Mouse (Mus musculus) C2C12 (cell line): ENCODE results near the gene Mllt3. TPM values are rescaled to one million over a fixed set of nuclear protein-coding genes. Genes with fewer than 3 reads are reported as not detected.

ENCODE experiments used
- H3K27me3 ChIP-seq: one replicate; pipeline ENCODE4 v1.6.1; 2011; ENCODE audit not compliant: control insufficient read depth, insufficient read depth, insufficient read length
- H3K36me3 ChIP-seq: one replicate; pipeline ENCODE4 v1.6.1; 2011; ENCODE audit not compliant: control insufficient read depth, insufficient read depth
- H3K4me3 ChIP-seq: one replicate; pipeline ENCODE4 v1.5.1; 2011; ENCODE audit warnings: mild to moderate bottlenecking, control low read depth; ENCODE audit not compliant: poor library complexity, insufficient read depth, severe bottlenecking
- H3K79me2 ChIP-seq: one replicate; pipeline ENCODE4 v1.6.1; 2011; ENCODE audit not compliant: control insufficient read depth, insufficient read depth
- H3K79me3 ChIP-seq: one replicate; pipeline ENCODE4 v1.6.1; 2011; ENCODE audit warnings: low read depth, control low read depth
- H3ac ChIP-seq: one replicate; pipeline ENCODE3; 2011; ENCODE audit warnings: low read depth; ENCODE audit not compliant: control insufficient read depth, insufficient read length
- CEBPB ChIP-seq: IDR thresholded peaks from one replicate; pipeline ENCODE4 v1.6.1; 2011; ENCODE audit warnings: low read depth, mild to moderate bottlenecking, control low read depth, moderate library complexity
- CTCF ChIP-seq: IDR thresholded peaks from one replicate; pipeline ENCODE4 v1.5.1; 2011; ENCODE audit not compliant: control insufficient read depth, insufficient read depth, insufficient read length
- FOSL1 ChIP-seq: IDR thresholded peaks from one replicate; pipeline ENCODE4 v1.8.0; 2011; ENCODE audit warnings: mild to moderate bottlenecking, low read length; ENCODE audit not compliant: poor library complexity, insufficient read depth, severe bottlenecking
- MAX ChIP-seq: IDR thresholded peaks from one replicate; pipeline ENCODE4 v1.6.1; 2011; ENCODE audit warnings: mild to moderate bottlenecking, control low read depth
- MYOD1 ChIP-seq: IDR thresholded peaks from one replicate; pipeline ENCODE4 v1.6.1; 2011; ENCODE audit warnings: low read depth; ENCODE audit not compliant: control insufficient read depth, insufficient read length
- MYOG ChIP-seq: IDR thresholded peaks from one replicate; pipeline ENCODE4 v1.6.1; 2011; ENCODE audit not compliant: control insufficient read depth, insufficient read length; ENCODE audit errors: extremely low read depth
- USF1 ChIP-seq: IDR thresholded peaks from one replicate; pipeline ENCODE4 v1.6.1; 2011; ENCODE audit warnings: low read depth, mild to moderate bottlenecking, control low read depth, moderate library complexity
- polyA plus RNA-seq: library from polyadenylated mRNA; unstranded; fragments of >200 nt; fragmentation: generic; extraction: Trizol; gene quantifications from one replicate; pipeline ENCODE4 v1.2.1, GENCODE M21; 2012; ENCODE audit warnings: missing spikeins

Mllt3 gene
- polyA plus RNA-seq, 1 experiment: 8.1 TPM

DNA sequence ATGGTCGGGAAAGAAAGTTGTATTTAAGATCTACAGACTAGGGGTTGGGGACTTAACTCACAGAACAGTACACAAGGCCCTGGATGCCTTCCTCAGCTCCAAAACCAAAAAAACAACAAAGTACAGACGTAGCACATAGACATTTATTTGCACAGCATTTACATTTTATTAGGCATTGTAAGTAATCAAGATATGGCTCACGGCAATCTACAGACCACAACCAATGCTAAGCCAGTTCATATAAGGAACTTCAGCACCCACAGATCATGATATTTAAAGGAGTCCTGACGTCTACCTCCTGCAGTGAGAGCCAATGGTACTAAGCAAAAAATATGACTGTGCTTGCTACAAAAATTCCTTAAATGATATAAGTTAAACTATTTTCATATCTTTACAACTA lies 13.5 kb downstream of the Mllt3 start:
- H3K79me2 ChIP-seq: peaks cover 8% of the 10 kb centered on the region
- no peak overlapping the region for H3ac ChIP-seq
- TF ChIP-seq FOSL1 (no peak), USF1 (no peak), MYOG (no peak), MAX (no peak), MYOD1 (no peak), CTCF (no peak), CEBPB (no peak)
- peaks cover 2% of the 10 kb centered on the region for H3K79me3 ChIP-seq
- H3K36me3 ChIP-seq: peaks cover 5% of the 10 kb centered on the region
- no peak overlapping the region for H3K4me3 ChIP-seq
- H3K27me3 ChIP-seq: no peaks in the 10 kb centered on the region

DNA sequence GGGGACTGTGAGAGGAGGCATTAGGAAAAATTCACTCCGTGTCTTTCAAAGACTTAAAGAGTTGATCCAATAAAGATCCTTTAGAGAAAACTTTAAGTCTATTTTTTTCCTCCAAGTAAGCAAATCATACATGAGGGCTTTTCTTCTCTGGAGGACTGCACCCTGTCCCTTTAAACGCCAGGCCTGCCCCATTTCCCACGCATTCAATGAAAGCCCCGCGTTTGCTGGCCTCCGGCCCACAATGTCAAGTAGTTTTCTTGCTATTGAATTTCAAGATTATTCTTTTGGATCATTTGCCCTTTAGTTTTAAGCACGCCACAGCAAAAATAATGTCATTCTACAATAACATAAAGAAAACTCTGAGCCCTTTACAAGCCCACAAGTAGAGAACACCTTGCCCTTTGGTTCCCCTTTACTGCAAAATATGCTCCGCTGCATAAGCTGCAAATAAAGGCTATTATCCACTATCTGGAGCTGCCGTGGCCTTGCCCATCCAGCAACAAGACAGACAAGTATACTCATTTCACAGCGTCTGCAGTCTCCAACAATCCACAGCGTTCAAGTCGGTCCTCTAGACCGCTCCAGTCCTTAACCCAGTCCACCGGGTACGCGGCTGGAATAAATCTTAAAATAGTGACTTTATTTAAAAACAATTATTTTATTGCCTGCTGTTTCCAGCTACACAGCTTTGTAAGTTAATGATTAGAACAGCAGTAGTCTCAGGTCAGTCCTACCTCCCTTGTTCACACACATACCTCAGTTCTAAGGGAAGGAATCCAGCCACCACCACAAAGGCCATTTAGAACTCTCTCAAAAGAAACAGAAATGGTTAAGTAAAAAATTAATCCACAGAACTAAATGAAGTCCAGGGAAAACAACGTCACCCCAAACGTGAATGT lies 15.5 kb downstream of the Mllt3 start:
- H3K27me3 ChIP-seq: no peaks in the 10 kb centered on the region
- no peak overlapping the region for H3ac ChIP-seq
- H3K79me3 ChIP-seq: peaks cover 2% of the 10 kb centered on the region
- peaks cover 19% of the 10 kb centered on the region for H3K79me2 ChIP-seq
- TF ChIP-seq CTCF (no peak), MYOG (no peak), FOSL1 (no peak), USF1 (no peak)
- H3K36me3 ChIP-seq: peaks cover 5% of the 10 kb centered on the region
- no peak overlapping the region for H3K4me3 ChIP-seq

DNA sequence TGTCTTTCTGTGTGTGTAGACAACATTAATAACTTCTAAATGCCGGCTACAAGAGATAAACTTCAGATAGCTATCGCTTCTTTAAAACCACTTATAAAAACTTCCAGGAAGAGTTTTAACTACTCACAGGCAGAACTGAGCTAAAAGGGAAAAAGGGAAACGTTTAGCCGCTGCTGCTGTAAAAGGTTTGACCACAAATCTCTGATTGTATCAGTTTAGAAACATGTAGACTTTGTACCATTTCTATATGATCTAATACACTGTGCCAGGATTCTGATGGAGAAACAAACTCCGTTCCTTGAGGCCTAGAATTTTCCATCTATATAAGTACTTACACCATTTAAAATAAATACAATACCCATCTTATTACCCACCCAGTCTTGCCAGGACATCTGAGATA lies 17.4 kb downstream of the Mllt3 start:
- TF ChIP-seq MYOD1 (no peak), MYOG (no peak), USF1 (no peak), CEBPB (no peak), MAX (no peak), FOSL1 (no peak), CTCF (no peak)
- Histone ChIP-seq H3K27me3 (no peaks in the 10 kb centered on the region), H3K79me2 (peaks cover 20% of the 10 kb centered on the region), H3K4me3 (no peak overlapping the region), H3K36me3 (peaks cover 8% of the 10 kb centered on the region), H3K79me3 (peaks cover 2% of the 10 kb centered on the region), H3ac (no peak overlapping the region)

DNA sequence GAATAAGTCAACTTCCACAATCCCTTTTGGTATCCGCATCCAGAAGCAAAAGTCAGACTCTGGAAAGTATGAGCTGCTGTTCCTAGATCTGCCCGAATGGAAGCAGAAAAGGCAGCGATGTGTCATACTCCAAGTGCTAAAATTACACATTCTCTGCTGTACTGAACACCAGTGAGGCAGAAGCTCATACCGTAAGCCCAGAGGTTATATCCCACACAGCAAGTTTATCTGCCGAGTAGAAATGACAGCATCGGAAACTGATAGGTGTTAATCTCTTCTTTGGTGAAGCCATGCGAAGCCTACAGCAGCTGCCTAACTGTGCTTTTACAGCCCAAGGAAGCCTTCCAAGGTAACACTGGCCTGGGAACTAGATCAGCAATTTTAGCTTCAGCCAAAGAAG lies 17.9 kb downstream of the Mllt3 start:
- H3K79me2 ChIP-seq: peaks cover 20% of the 10 kb centered on the region
- H3K79me3 ChIP-seq: peaks cover 2% of the 10 kb centered on the region
- H3K27me3 ChIP-seq: no peaks in the 10 kb centered on the region
- TF ChIP-seq CTCF (no peak), USF1 (no peak), FOSL1 (no peak), MAX (no peak), MYOD1 (no peak), MYOG (no peak), CEBPB (no peak)
- H3K4me3 ChIP-seq: no peak overlapping the region
- H3K36me3 ChIP-seq: peaks cover 4% of the 10 kb centered on the region
- H3ac ChIP-seq: no peak overlapping the region

DNA sequence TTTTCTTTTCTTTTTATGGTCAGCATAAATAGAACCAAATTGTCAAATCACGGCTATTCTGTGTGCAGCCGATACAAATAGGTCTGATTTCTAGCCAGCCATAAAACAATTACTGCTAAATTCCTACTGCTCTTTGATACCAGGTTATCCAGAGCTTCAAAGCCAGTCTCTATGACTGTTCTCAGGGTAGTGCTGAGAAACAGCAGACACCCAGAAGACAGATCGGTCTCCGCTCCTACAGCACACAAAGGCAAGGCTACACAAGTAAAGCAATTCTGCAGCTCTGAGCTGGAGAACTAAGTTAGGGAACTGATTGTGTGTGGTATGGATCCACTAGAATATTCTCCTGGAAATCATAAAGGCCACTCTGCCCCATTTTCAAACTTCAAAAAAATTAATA lies 20.4 kb downstream of the Mllt3 start:
- peaks cover 20% of the 10 kb centered on the region for H3K79me2 ChIP-seq
- peaks cover 2% of the 10 kb centered on the region for H3K79me3 ChIP-seq
- peaks cover 3% of the 10 kb centered on the region for H3K36me3 ChIP-seq
- H3K27me3 ChIP-seq: no peaks in the 10 kb centered on the region
- no peak overlapping the region for H3ac ChIP-seq
- H3K4me3 ChIP-seq: no peak overlapping the region
- no peak for TF ChIP-seq USF1
- TF ChIP-seq MYOD1: no peak
- no peak for TF ChIP-seq CEBPB
- no peak for TF ChIP-seq FOSL1
- no peak for TF ChIP-seq MYOG
- no peak for TF ChIP-seq MAX
- TF ChIP-seq CTCF: no peak
